Mouse (Mus musculus) cerebellum, adult 8-10 months (tissue): ENCODE results near the gene Gcn1l1.
A peak's percentile ranks its signal among the peaks of the same experiment; 100 is the strongest.

Experiments
- DNase-seq: peaks from one replicate; pipeline ENCODE4 v3.0.0; 2022

The Gcn1l1 gene

DNA sequence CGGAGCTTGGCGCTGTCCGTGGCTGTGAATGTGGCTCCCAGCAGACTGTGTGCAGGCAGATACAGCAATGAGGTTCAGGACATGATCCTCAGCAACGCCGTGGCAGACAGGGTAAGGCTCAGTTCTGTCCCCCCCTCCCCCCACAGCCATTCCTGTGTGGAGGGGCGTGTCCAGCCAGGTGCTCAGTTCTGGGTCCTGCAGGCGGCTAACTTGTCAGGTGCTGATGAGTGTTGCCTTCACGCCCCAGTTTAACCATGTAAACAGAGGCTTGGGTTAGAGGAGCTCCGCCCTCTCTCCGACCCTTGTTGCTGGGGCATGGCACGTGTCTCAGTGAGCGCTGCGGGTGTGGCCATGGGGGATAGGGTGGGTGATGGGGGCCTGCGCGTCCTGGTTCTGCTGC lies 54.6 kb downstream of the Gcn1l1 start:
- no peak for DNase-seq

DNA sequence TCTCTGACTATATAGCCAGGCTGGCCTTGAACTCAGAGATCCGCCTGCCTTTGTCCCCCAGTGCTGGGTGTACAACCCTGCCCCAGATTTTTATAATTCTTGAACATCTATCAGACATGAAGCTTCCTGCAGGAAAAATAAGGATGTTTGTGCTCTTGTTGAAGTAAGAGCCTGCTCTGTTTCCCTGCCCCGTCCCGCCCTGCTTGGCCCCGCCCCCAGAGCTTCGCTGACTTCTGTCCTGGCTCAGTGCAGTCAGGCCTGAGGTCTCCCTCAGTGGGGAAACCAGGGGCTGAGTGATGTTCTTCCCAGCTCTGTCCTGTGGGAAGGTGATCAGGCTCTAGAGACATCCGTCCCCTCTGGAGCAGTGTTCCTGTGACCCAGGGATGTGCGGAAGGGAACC lies 57.6 kb downstream of the Gcn1l1 start:
- no peak for DNase-seq

DNA sequence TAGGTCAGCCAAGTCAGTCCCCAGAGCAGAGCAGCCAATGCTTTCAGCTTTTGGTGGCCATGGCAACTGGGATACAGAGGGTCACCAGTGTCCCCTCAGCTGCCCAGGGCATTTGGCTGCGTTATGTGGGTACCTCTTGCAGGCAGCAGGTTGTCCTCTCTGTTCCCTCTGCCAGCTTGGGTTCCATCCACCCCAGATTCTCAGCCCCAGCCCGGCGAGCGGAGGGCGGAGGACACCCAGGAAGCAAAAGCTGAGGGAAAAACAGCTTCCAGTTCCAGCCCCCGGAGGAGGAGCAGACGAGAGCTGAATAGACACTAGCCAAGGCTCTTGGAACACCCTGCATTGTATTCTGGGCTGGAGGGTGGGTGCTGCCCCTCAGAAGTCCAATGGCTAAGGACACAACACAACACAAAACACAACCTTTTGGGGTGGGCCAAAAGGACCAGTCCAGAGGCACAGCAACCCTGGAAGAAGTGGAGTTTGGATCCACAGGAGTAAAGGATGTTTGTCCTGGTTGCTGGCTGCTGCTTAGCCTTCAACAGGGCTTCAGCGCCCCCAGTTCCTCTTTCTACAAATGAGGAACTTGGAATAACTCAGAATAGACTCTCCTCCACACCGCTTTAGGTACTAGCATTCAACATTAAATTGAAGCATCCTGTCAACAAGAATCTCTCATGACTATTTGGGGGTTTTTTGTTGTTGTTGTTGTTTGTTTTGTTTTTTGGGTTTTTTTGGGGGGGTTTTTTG lies 58.8 kb downstream of the Gcn1l1 start:
- DNase-seq, result no peak

DNA sequence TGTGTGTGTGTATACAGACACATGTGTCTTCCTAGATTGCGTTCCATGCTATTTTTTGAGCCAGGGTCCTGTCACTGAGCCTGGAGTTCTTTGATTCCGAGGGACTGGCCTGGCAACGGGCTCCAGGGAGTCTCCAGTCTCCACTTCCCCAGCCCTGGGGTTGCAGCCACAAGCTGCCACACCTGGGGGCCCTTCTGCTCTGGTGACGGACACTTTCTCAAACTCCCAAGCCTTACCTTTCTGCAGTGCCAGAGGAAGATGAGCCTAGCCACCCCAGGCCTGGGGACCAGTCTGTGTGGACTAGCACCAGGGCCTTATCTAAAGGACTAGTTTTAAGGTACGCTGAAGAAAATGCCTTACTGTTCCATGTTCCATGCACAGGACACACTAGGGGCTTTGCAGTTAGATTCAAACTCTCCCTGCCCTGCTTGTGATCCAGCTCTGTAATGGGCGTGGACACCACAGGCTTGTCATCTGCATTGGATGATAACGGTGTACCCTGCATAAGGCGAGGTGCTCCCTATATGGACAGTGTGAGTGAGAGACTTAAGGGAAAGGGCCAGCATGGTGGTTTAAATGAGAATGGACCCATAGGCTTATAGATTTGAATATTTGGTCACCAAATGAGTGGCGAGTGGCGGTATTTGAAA lies 61.3 kb downstream of the Gcn1l1 start:
- DNase-seq, result no peak

DNA sequence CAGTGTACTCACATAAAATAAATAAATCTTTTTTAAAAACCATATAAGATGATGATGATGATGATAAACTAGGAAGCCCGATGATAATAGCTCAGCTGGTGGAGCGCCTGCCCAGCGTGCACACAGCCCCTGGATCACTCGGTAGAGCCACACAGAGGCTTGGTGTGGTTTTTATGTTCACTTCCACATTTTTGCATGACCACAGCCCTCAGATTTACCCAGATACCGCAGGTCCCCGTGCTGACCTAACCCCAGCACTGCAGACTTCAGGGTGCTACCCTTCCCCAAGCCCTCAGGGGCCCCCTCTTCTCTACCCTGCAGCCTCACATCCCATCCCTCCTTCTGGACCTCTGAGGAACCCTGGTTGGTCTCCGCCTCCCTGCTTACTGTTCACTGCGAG lies 63.0 kb downstream of the Gcn1l1 start:
- DNase-seq, result no peak

DNA sequence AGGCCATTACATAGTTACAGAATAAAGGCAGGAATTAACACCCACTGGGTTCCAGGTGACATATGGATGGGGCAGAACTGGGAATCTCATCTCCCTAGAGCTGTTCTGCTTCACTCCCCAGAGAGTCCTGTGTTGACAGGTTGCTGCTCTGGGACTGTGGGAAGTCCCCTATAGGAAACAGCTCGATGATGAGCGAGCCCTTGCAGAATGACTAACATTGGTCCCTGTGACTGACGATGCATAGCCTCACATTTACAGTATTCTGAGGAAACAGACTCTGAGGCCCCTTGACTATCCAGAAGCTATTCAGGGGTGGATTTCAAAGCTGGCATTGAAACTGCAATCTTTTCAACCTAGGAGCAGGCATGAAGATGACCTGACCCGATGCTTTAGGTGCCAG lies 64.6 kb downstream of the Gcn1l1 start:
- no peak for DNase-seq

GRCm38 (mm10) chr5:115630291-115630690 lies 65.2 kb downstream of the Gcn1l1 start:
- no peak for DNase-seq

GRCm38 (mm10) chr5:115631505-115632357 lies 66.7 kb downstream of the Gcn1l1 start, which contains the start of gene Rab35:
Gene Rab35 (plus strand): TSS chr5:115631908.
- peak; percentile 93 for DNase-seq

GRCm38 (mm10) chr5:115632358-115632714 lies 67.3 kb downstream of the Gcn1l1 start:
- peak; percentile 59 for DNase-seq

DNA sequence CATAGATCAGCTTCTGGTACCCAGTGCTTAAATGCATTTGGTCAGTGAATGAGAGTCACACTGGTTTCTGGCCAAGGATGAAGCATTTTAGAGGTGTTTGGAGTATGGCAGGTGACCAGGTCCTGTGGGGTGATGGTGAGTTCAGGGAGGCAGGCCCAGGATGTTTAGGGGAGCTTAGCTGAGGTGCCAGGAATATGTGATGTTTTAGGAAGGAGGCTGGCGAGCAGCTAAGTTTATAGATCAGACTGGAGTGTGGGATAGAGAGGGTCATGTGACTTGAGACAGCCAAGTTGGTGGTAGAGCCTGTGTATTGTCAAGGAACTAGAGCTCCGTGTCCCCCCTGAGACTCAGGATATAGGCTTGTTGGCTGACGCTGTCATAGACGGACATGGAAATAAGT lies 68.0 kb downstream of the Gcn1l1 start:
- no peak for DNase-seq

DNA sequence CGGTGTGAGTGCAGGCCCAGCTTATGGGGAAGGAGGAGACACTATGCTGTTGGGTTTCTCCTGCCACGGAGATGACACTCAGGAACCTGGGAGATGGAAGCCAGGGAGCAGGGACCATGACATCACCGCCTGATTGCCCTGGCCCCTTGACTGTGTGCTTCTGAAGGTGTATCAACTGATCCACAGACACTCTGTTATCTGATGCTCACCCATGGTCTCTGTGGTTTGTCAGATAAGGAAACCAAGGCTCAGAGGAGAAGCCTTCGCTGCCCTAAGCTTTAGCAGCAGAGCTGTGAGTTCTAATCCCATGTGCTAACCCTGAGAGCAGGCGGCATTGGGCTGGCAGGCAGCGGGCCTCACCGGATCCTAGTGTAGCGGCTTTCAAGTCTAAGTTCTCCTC lies 69.0 kb downstream of the Gcn1l1 start:
- DNase-seq, result no peak

- DNase-seq, result no peak
These were observed 70.5 kb downstream of the Gcn1l1 start for GRCm38 (mm10) chr5:115635536-115635935.

- no peak for DNase-seq
These were observed 79.1 kb downstream of the Gcn1l1 start for GRCm38 (mm10) chr5:115644192-115644591.

DNA sequence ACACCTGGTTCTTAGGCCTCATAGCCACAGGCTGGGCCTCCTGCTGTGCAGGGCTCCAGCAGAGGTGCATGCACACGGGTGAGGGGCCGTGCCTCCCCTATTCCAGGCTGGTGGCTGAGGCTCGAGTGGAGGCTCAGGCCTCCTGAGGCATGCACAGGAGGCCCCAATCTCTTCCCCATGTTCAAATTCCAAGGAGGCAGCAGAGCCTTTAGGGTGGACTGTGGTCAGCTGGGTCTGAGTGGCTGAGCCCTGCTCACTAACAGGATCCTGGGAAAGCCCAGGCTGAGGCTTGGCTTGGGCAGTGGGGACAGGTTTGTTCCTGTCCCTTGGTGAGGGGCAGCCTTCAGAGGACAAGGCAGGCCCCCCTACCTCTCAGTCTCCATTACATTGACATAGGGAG lies 83.8 kb downstream of the Gcn1l1 start:
- no peak for DNase-seq

DNA sequence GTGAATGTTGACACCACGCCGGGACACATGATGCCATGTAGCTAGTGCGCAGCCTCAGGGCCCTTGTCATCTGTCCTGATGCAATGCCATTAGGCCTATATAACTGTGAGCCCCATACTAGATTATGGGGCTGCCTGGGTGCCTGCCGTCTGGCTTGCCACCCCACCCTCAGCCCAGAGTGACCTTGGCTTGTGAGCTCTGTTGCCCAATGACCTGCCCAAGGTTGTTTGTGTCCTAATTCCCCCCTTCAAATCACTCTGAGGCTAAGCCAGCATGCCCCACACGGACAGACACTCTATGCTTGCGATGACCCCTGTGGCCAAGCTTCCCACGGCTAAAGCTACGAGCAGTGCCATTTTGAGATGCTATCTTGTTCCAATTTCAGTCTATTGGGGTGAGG lies 84.6 kb downstream of the Gcn1l1 start:
- DNase-seq, result no peak

DNA sequence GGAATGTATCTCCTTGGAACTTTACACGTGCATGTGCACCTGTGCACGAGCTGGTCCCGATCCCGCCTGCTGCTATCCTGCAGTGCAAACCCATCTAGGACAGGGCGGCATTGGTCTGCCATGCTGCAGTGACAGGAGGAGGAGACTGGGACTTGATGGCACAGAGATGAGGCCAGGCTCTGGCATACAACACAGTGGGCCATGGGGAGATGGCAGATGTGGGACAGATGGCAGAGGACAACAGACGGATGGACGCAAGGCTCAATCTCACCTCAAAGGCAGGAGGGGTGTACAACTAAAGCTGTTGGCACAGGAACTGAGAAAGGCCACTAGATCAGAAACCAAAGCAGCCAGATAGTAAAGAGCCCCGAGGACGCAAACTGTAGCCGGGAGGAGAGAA lies 85.8 kb downstream of the Gcn1l1 start:
- DNase-seq, result no peak

DNA sequence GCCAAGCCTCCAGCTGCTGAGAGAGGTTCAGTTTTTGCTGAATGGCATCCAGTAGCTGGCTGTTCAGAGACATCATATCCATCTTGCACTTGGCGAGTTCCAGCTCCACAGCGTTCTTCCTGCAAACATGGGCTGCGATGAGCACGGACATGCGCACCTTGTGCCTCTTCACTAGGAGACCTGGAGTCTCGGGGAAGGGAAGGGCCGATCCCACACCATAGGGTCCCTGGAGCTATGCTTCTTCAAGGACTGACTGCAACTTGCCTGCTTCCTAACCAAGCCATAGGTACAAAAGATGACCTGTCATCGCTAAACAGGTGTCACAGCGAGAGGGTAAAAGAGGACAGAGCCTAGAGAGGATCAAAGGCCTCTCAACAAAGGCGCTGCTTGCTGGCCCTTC lies 86.8 kb downstream of the Gcn1l1 start:
- DNase-seq, result no peak

DNA sequence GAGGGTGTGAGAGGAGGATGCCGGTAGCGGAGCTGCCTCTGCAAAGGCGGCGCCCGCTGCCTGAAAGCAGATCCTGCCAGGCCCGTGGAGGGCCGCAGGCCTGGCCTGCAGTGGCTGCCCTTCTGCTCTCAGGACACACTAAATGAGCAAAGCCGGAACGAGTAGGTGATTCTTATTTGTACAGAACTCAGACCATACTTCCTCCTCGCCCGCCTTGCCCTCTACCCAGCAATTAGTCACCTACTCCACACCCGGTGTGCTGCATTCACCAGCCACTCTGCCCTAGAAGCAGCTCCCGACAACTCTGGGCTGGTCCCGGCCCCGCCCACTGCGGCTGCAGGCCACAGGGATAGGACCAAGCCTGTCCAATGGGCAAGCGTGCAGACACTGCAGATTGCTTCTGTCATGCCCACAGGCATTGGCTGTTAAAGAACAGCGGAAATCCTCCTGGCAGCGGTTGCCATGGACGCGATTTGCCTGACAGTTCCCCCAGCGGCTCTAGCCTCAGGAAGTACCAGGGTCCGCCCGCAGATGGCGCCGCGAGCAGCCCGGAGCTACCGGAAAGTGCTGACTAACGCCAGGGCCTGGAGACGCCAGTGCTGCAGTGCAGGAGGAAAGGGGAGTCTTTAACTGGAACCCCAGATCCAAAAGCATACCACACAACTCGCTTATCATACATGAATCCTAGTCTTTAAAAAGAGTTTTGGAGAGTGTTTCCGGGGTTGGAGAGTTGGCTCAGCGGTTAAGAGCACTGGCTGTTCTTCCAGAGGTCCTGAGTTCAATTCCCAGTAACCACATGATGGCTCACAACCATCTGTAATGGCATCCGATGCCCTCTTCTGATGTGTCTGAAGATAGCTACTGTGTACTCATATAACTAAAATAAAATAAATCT lies 87.9 kb downstream of the Gcn1l1 start:
- DNase-seq, result peak; percentile 100

DNA sequence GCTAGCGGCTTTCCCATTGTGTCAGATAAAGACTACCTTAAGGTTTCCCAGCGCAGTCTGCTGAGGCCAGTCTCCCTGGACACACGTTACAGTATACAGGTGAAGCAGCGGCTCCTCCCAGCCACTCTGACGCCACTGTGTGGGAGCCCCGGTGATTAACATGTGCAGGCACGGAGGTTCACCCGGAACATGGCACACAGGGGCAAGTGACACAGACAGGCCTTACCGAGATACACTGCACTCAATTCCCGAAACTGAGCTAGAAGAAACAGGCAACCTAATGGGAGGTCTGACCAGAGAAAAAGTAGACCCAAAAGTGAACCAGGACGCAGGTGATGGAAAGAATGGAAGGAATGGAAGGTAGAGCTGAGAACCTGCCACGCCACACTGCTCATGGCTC lies 88.7 kb downstream of the Gcn1l1 start:
- DNase-seq, result no peak

DNA sequence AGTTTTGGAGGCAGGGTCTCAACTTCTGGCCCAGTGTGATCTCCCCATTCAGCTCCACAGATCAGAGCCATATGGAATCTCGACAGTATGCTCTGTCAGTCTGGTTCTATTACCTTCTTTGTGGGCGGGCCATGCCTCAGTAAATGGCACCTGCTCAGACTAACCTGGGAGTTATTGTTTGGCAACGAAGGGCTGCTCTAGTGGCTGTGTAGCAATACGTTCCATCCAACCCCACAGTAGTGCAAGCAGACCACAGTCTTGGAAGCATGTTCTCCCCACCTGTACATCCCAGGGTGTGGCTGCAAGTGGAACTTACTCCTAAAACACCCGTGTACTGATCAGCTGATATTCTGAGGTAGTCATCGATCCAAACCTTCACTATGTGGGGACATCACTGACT lies 91.6 kb downstream of the Gcn1l1 start:
- no peak for DNase-seq

- no peak for DNase-seq
These were observed 92.2 kb downstream of the Gcn1l1 start for GRCm38 (mm10) chr5:115657234-115657633.

DNA sequence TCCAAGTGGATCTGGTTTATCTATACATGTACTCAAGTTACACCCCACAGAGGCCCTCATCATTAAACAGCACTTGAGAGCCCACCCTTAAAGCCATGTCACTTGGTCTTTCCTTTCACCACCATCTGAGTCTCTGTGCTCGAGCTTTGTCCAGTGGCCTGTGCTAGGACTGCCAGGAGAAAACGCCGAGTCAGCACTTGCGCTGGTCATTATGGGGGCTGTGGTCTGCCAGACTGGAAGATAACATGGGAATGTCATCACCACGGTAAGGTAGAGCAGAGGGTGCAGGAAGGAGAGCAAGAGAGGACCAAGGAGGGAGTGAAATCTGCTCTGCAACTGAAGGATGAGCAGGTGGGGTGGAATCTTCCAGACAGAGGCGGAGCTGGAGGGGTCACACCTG lies 93.3 kb downstream of the Gcn1l1 start:
- no peak for DNase-seq

DNA sequence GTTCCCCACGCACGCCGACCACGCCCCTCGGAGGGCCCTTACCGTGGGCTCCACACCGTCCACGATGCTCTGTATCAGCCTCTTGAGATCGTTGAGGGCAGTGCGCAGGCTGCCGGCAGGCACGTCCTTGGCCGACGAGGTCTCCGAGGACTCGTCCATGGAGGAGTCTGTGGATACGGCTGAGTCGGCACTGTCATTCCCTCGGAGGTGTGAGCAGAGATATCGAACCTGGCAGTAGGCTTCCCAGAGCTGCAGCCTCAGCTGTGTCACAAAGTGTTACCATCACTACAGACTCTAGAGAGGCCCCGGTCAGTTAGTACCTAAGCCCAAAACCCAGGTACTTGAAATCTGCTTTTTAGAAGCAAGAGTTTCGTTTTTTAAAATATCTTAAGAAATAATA lies 97.6 kb downstream of the Gcn1l1 start:
- no peak for DNase-seq
